Mouse (Mus musculus): ENCODE measurements around the gene Zfp507. TPM values are rescaled to one million over a fixed set of nuclear protein-coding genes. Genes with fewer than 3 reads are reported as not detected.
A peak's percentile ranks its signal among the peaks of the same experiment; 100 is the strongest.

The Zfp507 gene
- total RNA-seq (2015; ENCODE audit: low replicate concordance) (1.2 and 1.9 TPM in 2 replicates), total RNA-seq (2017; ENCODE audit: low replicate concordance) (2.6 and 3.8 TPM in 2 replicates)

DNA sequence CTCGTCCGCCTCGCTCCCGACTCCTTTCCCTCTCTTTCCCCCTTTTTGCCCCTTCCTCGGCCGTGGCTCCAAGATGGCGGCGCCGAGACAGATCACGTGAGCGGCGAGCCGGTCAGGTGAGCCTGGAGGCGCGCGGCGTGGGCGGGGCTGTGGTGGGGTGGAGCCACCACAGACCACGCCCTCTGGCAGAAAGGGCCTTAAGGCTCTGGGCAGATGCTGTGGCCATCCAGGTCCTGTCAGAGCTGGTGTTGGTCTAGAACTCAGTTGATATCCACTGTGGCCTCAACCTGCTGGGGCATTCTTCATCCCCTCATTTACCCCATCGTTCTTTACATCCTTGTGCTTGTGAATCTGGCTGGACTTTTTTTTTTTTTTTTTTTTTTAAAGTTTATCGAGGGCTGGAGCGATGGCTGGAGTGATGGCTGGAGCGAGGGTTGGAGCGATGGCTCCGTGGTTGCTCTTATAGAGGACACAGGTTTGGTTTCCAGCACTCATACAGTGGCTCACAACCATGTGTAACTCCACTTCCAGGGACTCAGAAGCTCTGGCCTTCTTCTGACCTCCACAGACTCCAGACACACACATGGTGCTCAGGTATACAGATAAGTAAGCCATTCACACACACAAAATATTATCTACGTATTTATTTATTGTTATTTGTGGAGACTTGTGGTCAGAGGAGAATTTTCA lies at the start of gene Zfp507:
TSS of gene Zfp507 (minus strand) at position 98 of the 690 bp plus-strand sequence.
- ATAC-seq (replicated peaks; ENCODE audit: low FRiP score, poor library complexity, severe bottlenecking), result peak; percentile 93

DNA sequence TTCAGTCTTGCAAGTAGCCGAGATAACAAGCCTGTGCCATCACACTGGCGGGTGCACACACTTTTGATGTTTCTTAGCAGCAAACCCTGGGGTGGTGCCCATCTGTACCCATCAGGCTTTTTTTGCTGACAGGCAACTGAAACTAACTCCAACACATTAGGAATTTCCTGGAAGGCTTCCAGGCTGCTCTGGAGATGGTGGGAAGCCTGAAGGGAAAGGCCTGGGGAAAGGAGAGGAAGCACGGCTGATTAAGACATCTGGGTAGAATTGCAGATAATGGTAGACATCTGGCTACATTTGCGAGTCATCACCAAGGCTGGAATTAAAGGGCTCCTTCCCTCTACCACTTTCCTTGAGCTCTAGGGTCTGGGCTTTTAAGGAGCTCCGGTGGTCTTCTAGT lies 47.6 kb upstream of the Zfp507 start:
- no peak for ATAC-seq (replicated peaks; ENCODE audit: low FRiP score, poor library complexity, severe bottlenecking)

DNA sequence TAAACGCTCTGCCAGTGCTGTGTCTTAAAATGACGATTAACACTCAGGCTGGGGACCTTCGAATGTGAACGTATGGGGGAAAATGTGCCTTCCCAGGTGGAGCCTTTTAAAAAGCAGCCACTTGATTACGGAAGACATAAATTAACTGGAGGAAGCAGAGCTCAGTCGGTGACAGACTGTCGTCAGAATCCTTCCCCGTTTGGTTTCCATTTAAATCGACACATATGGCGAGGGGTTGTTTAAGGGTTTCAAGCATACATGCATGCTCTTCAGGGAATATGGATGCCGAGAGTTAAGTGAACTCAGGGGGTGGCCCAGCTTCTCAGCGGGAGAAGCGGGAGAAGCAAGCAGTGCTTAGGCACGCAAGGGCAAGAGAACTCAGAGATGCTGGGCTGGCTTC lies 45.7 kb upstream of the Zfp507 start:
- no peak for ATAC-seq (replicated peaks; ENCODE audit: low FRiP score, poor library complexity, severe bottlenecking)

DNA sequence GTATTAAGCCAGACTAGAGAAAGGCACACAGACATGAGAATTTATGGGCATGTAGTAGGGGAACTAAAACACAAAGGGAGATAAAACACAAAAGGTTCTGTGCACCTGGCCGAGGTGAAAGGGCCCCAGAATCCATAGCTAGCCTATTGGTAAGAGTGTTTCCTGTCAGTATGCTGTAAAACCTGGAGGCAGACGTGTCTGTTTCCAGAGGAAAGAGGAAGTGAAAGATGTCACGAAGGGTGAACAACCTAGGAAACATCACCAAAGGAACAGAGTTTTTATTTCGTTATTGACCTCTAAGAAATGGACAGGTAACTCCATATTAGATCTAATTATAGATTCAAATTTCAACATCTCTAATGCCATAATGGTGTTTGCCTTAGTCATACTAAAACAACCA lies 37.7 kb upstream of the Zfp507 start:
- ATAC-seq (replicated peaks; ENCODE audit: low FRiP score, poor library complexity, severe bottlenecking), result no peak

- no peak for ATAC-seq (replicated peaks; ENCODE audit: low FRiP score, poor library complexity, severe bottlenecking)
Observed at GRCm38 (mm10) chr7:35836851-35837250, 34.0 kb upstream of the Zfp507 start.

DNA sequence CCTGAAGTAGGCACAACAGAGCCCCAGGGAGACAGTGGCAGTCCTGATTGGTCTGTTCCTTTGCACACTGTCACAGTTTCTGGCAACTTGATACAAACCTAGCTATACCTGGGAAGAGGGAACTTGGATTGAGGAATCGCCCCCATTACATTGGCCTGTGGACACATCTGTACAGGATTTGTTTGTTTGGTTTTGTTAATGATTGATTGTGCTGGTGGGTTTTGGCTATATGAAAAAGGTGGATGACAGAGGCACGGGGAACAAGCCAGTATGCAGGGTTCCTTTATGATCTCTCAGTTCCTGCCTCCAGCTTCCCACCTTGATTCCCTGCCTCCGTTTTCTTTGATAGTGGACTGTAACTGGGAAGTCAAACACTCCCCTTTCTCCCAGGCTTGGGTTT lies 33.6 kb upstream of the Zfp507 start:
- no peak for ATAC-seq (replicated peaks; ENCODE audit: low FRiP score, poor library complexity, severe bottlenecking)

GRCm38 (mm10) chr7:35830119-35830518 lies 27.3 kb upstream of the Zfp507 start:
- no peak for ATAC-seq (replicated peaks; ENCODE audit: low FRiP score, poor library complexity, severe bottlenecking)

- no peak for ATAC-seq (replicated peaks; ENCODE audit: low FRiP score, poor library complexity, severe bottlenecking)
Observed at GRCm38 (mm10) chr7:35823906-35824305, 21.1 kb upstream of the Zfp507 start.

GRCm38 (mm10) chr7:35822320-35822719 lies 19.5 kb upstream of the Zfp507 start:
- no peak for ATAC-seq (replicated peaks; ENCODE audit: low FRiP score, poor library complexity, severe bottlenecking)

- no peak for ATAC-seq (replicated peaks; ENCODE audit: low FRiP score, poor library complexity, severe bottlenecking)
Observed at GRCm38 (mm10) chr7:35821357-35821756, 18.6 kb upstream of the Zfp507 start.

DNA sequence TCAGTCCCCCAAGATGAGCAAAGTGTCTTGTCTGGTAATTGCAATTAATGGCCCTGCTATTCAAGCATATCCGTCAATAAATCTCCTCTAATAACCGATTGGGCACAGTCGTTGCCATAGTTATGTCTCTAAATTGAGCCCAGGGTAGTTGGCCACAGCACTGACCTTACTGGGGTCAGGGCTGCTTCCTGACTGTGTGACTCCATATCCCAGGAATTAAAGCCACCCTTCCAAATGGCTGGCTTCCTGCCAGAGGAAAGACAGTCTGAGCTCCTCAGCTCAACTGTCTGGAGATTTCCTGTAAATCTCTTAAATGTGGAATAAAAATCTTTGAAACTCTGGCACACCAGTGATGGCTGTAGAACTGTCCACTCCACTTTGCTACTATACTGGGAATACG lies 16.7 kb upstream of the Zfp507 start:
- ATAC-seq (replicated peaks; ENCODE audit: low FRiP score, poor library complexity, severe bottlenecking), result no peak

- ATAC-seq (replicated peaks; ENCODE audit: low FRiP score, poor library complexity, severe bottlenecking), result no peak
Observed at GRCm38 (mm10) chr7:35814759-35815551, 12.2 kb upstream of the Zfp507 start.

GRCm38 (mm10) chr7:35813306-35813705 lies 10.5 kb upstream of the Zfp507 start:
- ATAC-seq (replicated peaks; ENCODE audit: low FRiP score, poor library complexity, severe bottlenecking), result no peak

GRCm38 (mm10) chr7:35810736-35811135 lies 7.9 kb upstream of the Zfp507 start:
- ATAC-seq (replicated peaks; ENCODE audit: low FRiP score, poor library complexity, severe bottlenecking), result no peak

- ATAC-seq (replicated peaks; ENCODE audit: low FRiP score, poor library complexity, severe bottlenecking), result no peak
Observed at GRCm38 (mm10) chr7:35804206-35804605, 1.4 kb upstream of the Zfp507 start.

- ATAC-seq (replicated peaks; ENCODE audit: low FRiP score, poor library complexity, severe bottlenecking), result peak; percentile 72
Observed at GRCm38 (mm10) chr7:35802201-35802905, 450 bp downstream of the Zfp507 start.

GRCm38 (mm10) chr7:35796123-35796522 lies 6.7 kb downstream of the Zfp507 start:
- ATAC-seq (replicated peaks; ENCODE audit: low FRiP score, poor library complexity, severe bottlenecking), result no peak

DNA sequence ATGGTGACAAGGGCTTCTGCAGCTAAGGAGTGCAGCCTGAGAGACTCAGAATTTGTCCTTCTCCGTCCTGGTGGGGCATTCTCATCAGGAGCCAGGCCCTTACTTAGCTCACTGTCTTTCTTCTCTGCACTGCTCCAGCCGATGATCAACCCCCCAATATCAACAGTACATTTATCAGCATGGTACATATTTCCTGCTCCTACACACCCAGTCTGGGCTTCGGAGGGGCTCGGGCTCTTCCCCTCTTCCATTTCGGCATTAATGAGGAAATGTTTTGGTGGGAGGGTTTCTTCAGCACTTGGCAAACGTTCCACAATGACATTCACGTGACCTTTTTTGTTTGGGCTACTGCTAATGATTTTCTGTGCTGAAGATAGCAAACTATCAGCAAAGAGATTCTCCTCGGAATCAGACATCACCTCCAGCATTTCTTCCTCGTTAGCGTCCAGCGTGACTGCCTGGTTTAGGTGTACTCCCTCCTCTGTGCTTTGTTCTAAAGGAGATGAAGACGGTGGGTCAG lies 8.6 kb downstream of the Zfp507 start:
- ATAC-seq (replicated peaks; ENCODE audit: low FRiP score, poor library complexity, severe bottlenecking), result no peak

DNA sequence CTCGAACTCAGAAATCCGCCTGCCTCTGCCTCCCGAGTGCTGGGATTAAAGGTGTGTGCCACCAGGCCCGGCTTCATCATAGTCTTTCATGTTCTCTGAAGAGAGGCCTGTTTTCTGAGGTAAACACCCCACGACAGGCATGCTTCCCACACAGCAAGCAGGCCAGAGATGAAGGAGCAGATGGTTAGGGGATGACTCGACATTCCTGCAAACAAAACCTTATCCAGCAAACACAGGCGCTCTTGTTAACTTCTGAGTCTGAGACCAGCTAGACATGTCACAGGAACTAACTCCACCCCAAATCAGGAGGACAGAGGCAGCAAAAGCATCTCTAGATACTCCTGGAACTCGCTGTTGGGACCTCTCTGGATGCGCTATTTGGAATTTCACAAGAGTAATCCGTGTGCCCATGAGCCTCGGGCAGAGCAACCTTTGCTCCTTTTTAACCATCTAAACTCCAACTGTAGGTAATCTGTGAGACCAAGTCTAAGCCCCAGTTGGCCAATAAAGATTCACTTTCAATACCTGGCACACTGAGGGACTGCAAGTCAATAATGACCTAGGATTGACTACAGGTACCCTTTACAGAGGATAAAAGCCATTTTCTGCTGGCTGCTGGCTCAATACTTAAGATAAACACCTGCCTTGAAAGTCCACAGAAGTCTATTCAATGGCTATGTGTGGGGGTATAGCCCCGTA lies 10.5 kb downstream of the Zfp507 start:
- no peak for ATAC-seq (replicated peaks; ENCODE audit: low FRiP score, poor library complexity, severe bottlenecking)

DNA sequence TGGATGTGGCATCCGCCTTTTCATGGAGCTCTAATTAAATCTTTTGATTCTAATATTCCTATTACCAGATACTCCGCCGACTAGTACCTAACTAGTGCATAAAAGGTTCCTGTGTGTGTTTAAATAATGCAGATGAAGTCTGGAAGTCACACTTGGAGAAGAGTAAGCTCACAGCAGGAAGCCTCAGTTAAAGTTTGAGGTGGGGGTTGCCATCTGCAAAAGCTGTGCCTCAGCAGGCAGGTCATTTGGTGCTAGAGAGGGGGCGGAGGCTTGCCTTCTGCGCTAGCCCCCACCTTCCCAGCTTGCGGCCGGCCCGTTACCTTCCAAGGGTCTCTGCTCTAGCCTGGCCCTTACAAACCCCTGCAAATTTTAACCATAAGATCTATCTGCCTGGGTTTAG lies 11.9 kb downstream of the Zfp507 start:
- no peak for ATAC-seq (replicated peaks; ENCODE audit: low FRiP score, poor library complexity, severe bottlenecking)

Data from erythroblast, adult 5-6 weeks (primary cell).